Mouse (Mus musculus): ENCODE data around the gene 4931406C07Rik.

Gene 4931406C07Rik

DNA sequence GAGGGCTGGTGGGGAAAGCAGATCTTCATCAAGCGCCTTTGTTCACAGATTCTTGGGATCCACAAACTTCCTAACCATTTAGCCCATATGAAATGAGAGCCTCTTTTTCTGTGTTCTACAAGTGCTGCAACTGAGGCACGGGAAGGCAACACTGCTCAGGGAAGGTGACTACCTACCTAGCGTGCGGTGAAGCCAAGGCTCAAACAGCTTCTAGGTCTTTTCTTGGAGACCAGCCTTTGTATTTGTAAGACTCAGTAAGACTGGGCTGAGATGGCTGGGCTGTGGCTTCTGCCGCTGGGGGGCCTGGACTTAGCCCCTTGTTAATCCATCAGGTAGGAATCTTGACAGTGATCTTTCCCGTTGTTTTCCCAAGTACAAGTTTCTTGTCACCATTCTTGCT, 66.2 kb downstream of the 4931406C07Rik start:
- intact Hi-C loops (cut with DNase I): no loop called here

DNA sequence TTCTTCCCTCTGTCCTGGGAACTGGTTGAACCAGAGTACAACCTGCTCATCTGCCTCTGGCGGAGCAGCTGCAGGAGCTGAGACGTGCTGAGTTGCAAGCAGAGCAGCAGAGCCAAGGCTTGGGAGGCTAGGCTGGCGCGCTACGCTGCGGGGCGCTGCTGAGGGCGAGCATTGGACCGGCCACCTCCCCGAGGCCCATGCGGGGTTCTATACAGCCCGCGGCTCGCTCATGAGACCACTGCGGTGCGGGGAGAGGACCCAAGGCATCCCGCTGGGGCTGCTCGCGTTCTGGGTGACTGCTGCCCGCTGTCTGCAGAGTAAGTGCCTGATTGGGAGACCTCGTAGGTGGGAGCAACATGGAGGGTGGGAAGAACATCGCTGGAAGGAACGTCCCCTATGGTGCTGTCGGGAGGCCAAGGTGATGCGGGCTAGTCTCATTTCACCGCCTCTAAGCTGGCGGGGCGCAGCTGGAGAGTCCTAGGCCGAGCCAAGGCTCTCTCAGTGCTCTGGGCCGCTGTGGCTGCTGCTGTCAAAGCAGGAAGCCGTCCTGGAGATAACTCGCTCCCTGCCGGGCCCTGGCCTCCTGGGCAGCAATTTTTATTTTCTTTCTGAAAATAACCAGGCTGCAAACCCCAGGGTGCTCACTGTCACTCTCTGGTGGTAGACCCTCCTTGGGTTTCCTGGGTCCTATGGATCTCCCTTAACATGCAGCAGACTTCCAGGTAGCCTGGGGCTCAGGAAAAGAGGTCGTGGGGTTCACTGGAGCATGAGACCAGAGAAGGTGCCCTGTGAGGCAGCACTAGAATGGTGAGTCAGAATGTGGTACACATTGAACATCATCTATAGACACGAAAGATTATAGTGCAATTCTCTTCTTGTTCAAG, 67.0 kb downstream of the 4931406C07Rik start, which contains the start of gene Vstm5:
TSS of gene Vstm5 (plus strand) at position 4 of the 884 bp plus-strand sequence.
- intact Hi-C loops (cut with DNase I): no loop called here

DNA sequence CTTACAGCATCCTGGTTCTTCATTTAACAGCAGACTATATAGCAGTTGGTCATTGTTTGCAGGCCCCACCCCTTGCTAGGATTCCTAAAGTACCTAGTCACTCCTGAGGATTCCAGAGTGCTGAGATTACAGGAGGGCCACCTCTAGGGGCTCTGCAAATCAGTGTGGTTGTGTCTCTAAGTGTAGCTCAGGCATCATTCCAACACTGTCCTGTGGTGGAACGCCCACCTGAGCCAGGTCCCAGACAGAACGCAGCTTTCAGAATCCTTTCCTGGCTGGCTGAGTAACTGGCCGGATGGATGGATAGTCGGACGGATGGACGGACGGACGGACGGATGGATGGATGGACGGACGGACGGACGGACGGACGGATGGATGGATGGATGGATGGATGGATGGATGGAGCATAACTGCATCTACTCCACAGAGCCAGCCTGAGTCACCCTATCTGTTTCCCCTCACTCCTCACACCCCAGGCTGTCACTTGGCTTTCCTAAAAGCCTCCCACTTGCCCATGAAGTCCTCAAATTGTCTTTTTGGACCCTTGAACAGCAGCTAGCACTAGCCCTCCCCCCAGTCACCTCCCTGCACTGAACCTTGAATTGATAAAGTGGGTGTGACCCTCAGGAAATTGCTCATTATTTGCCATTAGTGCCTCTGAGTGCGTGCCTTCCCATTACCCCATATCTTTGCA, 67.8 kb downstream of the 4931406C07Rik start:
- intact Hi-C loops (cut with DNase I): no loop called here

DNA sequence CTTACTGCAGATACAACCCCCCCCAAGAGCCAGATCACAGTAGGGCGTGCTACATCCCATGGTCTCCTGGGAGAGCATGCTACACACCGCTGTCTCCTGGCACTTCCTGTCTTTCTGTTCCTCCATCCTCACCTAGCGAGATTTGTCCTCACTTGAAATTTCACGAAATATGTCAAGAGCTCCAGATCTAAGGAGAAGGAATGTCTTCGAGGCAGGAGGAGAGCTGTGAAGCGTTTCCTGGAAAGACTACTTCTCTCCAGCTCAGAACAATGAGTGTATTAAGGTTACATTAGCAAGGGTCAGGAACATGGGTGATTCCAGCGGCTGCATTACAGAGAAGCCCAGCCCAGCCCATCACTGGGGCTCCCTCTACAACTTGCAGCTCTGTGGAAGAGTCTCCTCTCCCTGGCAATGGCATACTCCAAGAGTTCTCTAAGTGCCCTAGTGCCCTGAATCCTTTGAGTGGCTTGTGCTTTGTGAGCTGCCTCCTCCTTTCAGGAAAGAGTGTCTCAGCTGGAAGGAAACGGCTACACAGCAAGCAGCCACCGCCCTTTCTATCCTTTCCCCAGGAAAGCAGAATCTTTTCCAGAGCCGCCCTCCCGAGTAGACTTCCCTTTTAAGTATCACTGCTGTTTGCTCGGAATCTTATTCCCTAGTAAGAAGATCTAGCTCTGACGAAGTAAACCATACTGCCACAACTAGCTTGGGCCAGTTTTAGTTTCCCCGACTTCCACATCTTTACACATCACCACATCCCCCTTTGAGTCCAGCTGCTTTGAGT, 68.5 kb downstream of the 4931406C07Rik start:
- intact Hi-C loops (cut with DNase I): no loop called here

DNA sequence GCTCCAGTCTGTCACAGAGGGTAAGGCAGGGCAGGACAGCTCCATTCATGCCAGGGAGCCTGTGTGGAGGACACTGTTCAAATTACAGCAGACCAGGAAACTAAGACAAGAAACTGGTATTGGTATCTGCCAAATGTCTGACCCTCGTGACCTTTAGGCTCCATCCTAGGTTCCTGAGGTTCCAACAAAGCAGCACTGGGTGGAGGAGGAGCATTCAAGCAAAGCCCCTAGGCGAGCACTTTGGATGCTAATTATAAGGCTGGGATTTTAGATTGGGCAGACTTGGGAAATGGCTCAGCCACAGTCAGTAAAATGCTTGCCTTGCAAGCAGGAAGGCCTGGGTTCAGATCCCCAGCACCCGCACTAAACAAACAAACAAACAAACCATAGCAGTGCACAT, 70.3 kb downstream of the 4931406C07Rik start:
- intact Hi-C loops (cut with DNase I): no loop called here

DNA sequence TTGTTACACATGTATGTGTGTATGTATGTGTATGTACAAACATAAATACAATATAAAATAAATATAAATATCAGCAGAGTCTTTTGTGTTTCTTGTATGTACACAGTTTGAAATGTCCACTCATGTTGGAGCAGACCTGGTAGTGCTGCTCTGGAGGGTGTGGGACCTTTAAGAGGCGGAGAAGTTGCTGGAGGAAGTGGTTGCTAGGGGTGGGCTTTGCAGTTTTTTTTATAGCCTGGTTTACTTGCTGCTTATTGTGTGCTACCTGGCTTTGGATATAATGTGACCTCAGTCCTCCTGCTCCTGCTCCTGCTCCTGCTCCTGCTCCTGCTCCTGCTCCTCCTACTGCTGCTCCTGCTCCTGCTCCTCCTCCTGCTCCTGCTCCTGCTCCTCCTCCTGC, 72.6 kb downstream of the 4931406C07Rik start:
- intact Hi-C loops (cut with DNase I): no loop called here

Small RNA genes within 50 kb of the gene (microRNA-seq; reads per million reads assigned to microRNA genes)
- gene Gm49349 (0 to 0.11 reads per million in 2 experiments), gene mmu-mir-7650 (0 to 0.11 reads per million in 2 experiments)

All from adrenal gland (tissue).